Mouse (Mus musculus) layer of hippocampus, adult 9-11 months (tissue): ENCODE data around the gene Gm12258.

Source experiments
- DNase-seq: peaks from one replicate; pipeline ENCODE4 v3.0.0; 2022

Gm12258 gene

DNA sequence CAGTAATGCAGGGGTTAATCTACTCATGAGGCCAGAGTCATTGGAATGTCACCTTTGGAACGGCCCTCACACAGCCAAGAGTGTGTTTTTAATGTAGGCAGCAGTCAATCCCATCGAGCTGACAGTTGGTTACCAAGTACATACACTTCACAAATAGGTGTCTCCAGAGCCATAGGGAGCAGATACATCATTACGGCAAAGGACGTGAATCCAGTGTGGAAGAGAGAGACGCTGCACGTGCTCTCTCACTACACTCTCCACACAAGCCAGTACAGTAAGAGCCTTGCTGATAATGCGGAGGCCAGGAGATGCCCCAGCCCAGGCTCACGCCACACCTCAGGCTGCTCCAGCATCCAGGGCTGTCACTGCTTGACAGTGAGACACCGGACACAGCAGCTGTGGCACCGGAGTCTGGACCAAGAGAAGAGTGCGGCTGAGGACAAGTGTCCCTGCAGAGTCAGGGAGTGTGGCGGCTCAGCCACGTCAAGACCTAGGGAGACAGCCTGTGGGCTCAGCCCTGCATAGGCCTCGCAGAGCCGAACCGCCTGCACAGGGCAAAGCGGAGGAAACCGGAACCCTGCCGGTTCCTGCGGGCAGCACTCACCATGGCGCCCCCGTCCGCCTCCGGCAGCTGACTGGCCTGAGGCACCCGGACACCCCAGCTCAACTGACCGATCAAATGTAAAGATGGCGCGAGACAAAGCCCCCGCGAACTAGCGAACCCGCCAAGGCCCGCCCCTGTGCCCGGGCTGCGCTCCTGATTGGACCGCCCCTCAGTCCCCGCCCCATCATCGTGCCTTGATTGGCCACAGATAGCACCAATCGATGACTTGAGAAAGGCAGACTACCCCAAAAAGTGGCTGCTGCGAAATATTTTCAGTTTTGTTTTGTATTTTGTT lies 56.8 kb downstream of the Gm12258 start, which contains the start of gene Zfp39:
TSS of gene Zfp39 (minus strand) at position 715 of the 899 bp plus-strand sequence.
- peak; percentile 95 for DNase-seq

DNA sequence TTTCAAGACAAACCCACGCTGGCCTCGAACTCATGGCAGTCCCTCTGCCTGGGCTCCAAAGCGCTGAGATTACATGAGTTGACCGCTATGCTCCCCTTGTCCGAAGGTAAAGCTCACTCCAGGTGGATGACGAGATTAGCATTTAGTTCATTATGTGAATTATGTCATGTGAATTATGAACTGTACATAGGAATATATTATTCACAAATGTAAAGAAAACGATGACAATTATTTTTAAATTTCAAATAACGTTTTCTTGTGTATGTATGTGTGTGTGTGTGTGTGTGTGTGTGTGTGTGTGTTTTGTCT lies 57.4 kb downstream of the Gm12258 start:
- DNase-seq = no peak

DNA sequence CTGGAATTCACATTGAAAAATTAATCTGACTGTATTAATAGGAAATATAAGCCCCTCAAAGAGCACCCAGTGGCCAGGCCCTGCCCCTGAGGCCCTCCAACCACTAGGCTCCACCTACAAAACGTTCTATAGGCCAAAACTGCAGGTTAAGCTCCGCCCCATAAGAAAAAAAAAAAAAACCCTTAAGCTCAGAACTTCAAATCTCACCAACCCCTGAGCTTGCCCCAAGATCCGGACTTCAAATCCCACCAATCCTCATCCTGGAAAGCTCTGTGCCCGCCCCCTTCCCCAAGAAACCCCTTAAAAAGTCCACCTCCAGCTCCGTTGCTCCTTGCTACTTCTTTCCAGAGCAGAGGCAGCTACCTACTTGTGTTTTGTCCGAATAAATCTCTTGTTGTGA lies 57.9 kb downstream of the Gm12258 start:
- no peak for DNase-seq
